Mouse (Mus musculus): ENCODE data around the gene Ly6g5b. TPM values are rescaled to one million over a fixed set of nuclear protein-coding genes. Genes with fewer than 3 reads are reported as not detected.

The Ly6g5b gene
- polyA plus RNA-seq, 1 experiment, result 1.0 TPM

- no peaks in the 10 kb centered on the region for H3K27me3 ChIP-seq (replicated peaks; ENCODE audit: control insufficient read depth, insufficient read depth, low read length)
- peaks cover 18% of the 10 kb centered on the region; the same call in 1 of the 2 replicates for H3K4me1 ChIP-seq (ENCODE audit: control insufficient read depth, insufficient read depth, low read length)
- whole genome bisulfite sequencing, result under 1% methylated on average over 19 of the region's 19 CpGs
- TF ChIP-seq POLR2A (IDR thresholded peaks at IDR 0.05; ENCODE audit: low read depth, low read length) (no peak), CTCF (conservative IDR thresholded peaks at IDR 0.05; ENCODE audit: insufficient read depth, insufficient read length, low read depth, low read length) (peak; percentile 15; the same call in 1 of the 2 replicates)
- H3K27ac ChIP-seq (ENCODE audit: insufficient read depth, low read depth, low read length), result peak within 1 kb of the TSS; percentile 70
- DNase-seq, result peak; percentile 67
- peak within 1 kb of the TSS; percentile 84 for H3K4me3 ChIP-seq (ENCODE audit: insufficient read depth, low read depth, low read length)
- peaks cover 3% of the 10 kb centered on the region; the same call in 1 of the 2 replicates for H3K36me3 ChIP-seq (ENCODE audit: control insufficient read depth, insufficient read depth, low read length)
These were observed 6.7 kb upstream of the Ly6g5b start, which contains the start of gene Csnk2b for GRCm38 (mm10) chr17:35121871-35122303. Csnk2b (minus strand) TSS chr17:35122053.

- H3K4me3 ChIP-seq (ENCODE audit: insufficient read depth, low read depth, low read length), result peak within 1 kb of the TSS; percentile 84
- WGBS, result under 1% methylated on average over 50 of the region's 50 CpGs
- H3K4me1 ChIP-seq (ENCODE audit: control insufficient read depth, insufficient read depth, low read length), result peaks cover 15% of the 10 kb centered on the region; the same call in 1 of the 2 replicates
- TF ChIP-seq CTCF (conservative IDR thresholded peaks at IDR 0.05; ENCODE audit: insufficient read depth, insufficient read length, low read depth, low read length) (no peak), POLR2A (IDR thresholded peaks at IDR 0.05; ENCODE audit: low read depth, low read length) (peak; percentile 40)
- peak; percentile 99 for DNase-seq
- H3K27ac ChIP-seq (ENCODE audit: insufficient read depth, low read depth, low read length), result peak within 1 kb of the TSS; percentile 70
- H3K36me3 ChIP-seq (ENCODE audit: control insufficient read depth, insufficient read depth, low read length), result peaks cover 3% of the 10 kb centered on the region; the same call in 1 of the 2 replicates
- no peaks in the 10 kb centered on the region for H3K27me3 ChIP-seq (replicated peaks; ENCODE audit: control insufficient read depth, insufficient read depth, low read length)
These were observed 6.0 kb upstream of the Ly6g5b start, which contains the start of gene Gpank1 for GRCm38 (mm10) chr17:35121143-35121799. Gpank1 (plus strand) TSS chr17:35121455.

GRCm38 (mm10) chr17:35120745-35121142 lies 5.5 kb upstream of the Ly6g5b start:
- Histone ChIP-seq H3K27me3 (replicated peaks; ENCODE audit: control insufficient read depth, insufficient read depth, low read length) (no peaks in the 10 kb centered on the region), H3K27ac (ENCODE audit: insufficient read depth, low read depth, low read length) (peak overlapping the region; percentile 64), H3K36me3 (ENCODE audit: control insufficient read depth, insufficient read depth, low read length) (peaks cover 3% of the 10 kb centered on the region; the same call in 1 of the 2 replicates), H3K4me3 (ENCODE audit: insufficient read depth, low read depth, low read length) (peak overlapping the region; percentile 84), H3K4me1 (ENCODE audit: control insufficient read depth, insufficient read depth, low read length) (peaks cover 14% of the 10 kb centered on the region; the same call in 1 of the 2 replicates)
- DNase-seq, result peak; percentile 66
- TF ChIP-seq POLR2A (IDR thresholded peaks at IDR 0.05; ENCODE audit: low read depth, low read length), result no peak
- no peak for TF ChIP-seq CTCF (conservative IDR thresholded peaks at IDR 0.05; ENCODE audit: insufficient read depth, insufficient read length, low read depth, low read length)
- WGBS, result 1% methylated on average over 33 of the region's 33 CpGs

GRCm38 (mm10) chr17:35111774-35112173 lies 3.5 kb downstream of the Ly6g5b start:
- Histone ChIP-seq H3K4me1 (ENCODE audit: control insufficient read depth, insufficient read depth, low read length) (no peaks in the 10 kb centered on the region), H3K27me3 (replicated peaks; ENCODE audit: control insufficient read depth, insufficient read depth, low read length) (no peaks in the 10 kb centered on the region), H3K36me3 (ENCODE audit: control insufficient read depth, insufficient read depth, low read length) (no peaks in the 10 kb centered on the region), H3K4me3 (ENCODE audit: insufficient read depth, low read depth, low read length) (no peak overlapping the region), H3K27ac (ENCODE audit: insufficient read depth, low read depth, low read length) (no peak overlapping the region)
- DNase-seq, result no peak
- WGBS, result 72% methylated on average over 9 of the region's 9 CpGs
- TF ChIP-seq CTCF (conservative IDR thresholded peaks at IDR 0.05; ENCODE audit: insufficient read depth, insufficient read length, low read depth, low read length), result no peak
- TF ChIP-seq POLR2A (IDR thresholded peaks at IDR 0.05; ENCODE audit: low read depth, low read length), result no peak

DNA sequence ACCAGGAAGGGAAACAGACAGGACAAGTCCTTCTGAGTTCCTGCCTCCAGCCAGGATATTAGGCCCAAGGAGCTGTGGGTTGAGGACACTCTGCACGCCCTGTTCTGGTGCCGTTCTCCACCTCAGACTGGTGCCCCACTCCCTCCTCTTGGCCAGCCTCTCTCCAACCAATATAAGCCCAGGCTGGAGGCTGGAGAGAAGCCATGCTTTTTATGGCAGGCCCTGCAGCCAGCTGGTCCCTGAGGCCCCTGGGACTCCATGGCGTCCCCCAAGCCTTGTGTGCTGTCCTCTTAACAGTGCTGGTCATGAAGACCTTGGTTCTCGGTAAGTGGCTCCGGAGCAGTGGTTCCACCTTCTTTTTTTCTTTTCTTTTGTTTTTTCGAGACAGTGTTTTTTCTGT lies 7.1 kb downstream of the Ly6g5b start, which contains the start of gene Ly6g5c:
Gene Ly6g5c (plus strand): TSS at position 183 of the 400 bp plus-strand sequence.
- no peak for TF ChIP-seq POLR2A (IDR thresholded peaks at IDR 0.05; ENCODE audit: low read depth, low read length)
- TF ChIP-seq CTCF (conservative IDR thresholded peaks at IDR 0.05; ENCODE audit: insufficient read depth, insufficient read length, low read depth, low read length), result no peak
- Histone ChIP-seq H3K27me3 (replicated peaks; ENCODE audit: control insufficient read depth, insufficient read depth, low read length) (no peaks in the 10 kb centered on the region), H3K4me3 (ENCODE audit: insufficient read depth, low read depth, low read length) (no peak within 1 kb of the TSS), H3K36me3 (ENCODE audit: control insufficient read depth, insufficient read depth, low read length) (no peaks in the 10 kb centered on the region), H3K27ac (ENCODE audit: insufficient read depth, low read depth, low read length) (no peak within 1 kb of the TSS), H3K4me1 (ENCODE audit: control insufficient read depth, insufficient read depth, low read length) (peaks cover 4% of the 10 kb centered on the region; the same call in 1 of the 2 replicates)
- WGBS, result 83% methylated on average over 6 of the region's 6 CpGs
- DNase-seq, result no peak

DNA sequence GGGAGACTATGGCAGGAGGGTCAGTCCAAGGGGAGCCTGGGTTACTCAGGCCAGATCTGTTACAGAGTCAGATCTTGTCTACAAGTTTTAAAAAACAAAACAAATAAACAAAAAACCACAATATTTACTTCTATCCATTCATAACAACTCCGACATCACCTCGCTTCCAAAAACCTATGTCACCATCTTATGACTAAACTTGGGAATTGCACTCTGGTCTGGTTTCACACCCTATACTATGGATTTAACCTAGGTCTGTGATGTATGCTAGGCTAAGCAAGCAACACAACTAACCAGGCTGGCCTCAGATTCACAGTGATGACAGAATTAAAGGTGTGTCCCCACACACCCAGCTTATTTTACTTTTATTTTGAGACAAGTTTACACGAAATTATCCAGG lies 8.7 kb downstream of the Ly6g5b start:
- H3K4me3 ChIP-seq (ENCODE audit: insufficient read depth, low read depth, low read length), result no peak overlapping the region
- peaks cover 4% of the 10 kb centered on the region; the same call in 1 of the 2 replicates for H3K4me1 ChIP-seq (ENCODE audit: control insufficient read depth, insufficient read depth, low read length)
- no peak overlapping the region for H3K27ac ChIP-seq (ENCODE audit: insufficient read depth, low read depth, low read length)
- DNase-seq, result no peak
- 63% methylated on average over 3 of the region's 3 CpGs for WGBS
- no peaks in the 10 kb centered on the region for H3K36me3 ChIP-seq (ENCODE audit: control insufficient read depth, insufficient read depth, low read length)
- TF ChIP-seq POLR2A (IDR thresholded peaks at IDR 0.05; ENCODE audit: low read depth, low read length) (no peak), CTCF (conservative IDR thresholded peaks at IDR 0.05; ENCODE audit: insufficient read depth, insufficient read length, low read depth, low read length) (no peak)
- H3K27me3 ChIP-seq (replicated peaks; ENCODE audit: control insufficient read depth, insufficient read depth, low read length), result no peaks in the 10 kb centered on the region

DNA sequence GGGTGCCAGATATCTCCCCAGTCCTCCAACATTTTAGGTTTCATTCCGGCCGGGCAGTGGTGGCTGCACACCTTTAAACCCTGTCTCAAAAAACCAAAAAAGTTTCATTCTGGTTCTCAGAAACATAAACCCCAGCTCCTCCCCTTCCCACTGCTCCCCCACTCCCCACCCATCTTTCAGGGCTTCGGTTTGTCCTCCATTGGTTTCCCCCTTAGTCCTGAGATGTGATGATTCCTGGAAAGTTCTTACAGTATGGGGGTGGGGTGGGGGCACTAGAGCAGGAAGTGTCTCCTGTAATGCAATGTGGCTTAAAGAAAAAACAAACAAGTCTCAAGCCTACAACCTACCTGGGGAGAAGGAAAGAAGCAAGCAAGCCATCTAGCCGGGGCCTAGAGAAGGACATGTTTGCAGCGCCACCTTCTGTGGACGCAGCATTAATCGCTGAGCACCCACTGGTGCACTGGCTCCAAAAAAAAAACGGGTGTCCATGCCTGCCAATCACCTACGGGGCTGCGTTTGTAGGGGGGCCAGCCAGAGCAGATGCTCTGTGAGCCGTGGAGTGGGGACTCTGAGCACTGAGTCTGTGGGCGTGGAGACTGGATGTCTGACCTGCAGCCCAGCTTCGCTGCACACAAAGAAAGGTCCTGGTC lies 9.4 kb downstream of the Ly6g5b start:
- H3K27ac ChIP-seq (ENCODE audit: insufficient read depth, low read depth, low read length), result no peak overlapping the region
- H3K27me3 ChIP-seq (replicated peaks; ENCODE audit: control insufficient read depth, insufficient read depth, low read length), result no peaks in the 10 kb centered on the region
- TF ChIP-seq POLR2A (IDR thresholded peaks at IDR 0.05; ENCODE audit: low read depth, low read length) (no peak), CTCF (conservative IDR thresholded peaks at IDR 0.05; ENCODE audit: insufficient read depth, insufficient read length, low read depth, low read length) (peak; percentile 64)
- H3K4me1 ChIP-seq (ENCODE audit: control insufficient read depth, insufficient read depth, low read length), result peaks cover 4% of the 10 kb centered on the region; the same call in 1 of the 2 replicates
- no peak overlapping the region for H3K4me3 ChIP-seq (ENCODE audit: insufficient read depth, low read depth, low read length)
- no peaks in the 10 kb centered on the region for H3K36me3 ChIP-seq (ENCODE audit: control insufficient read depth, insufficient read depth, low read length)
- WGBS, result 24% methylated on average over 13 of the region's 13 CpGs
- DNase-seq, result peak; percentile 54

All from kidney, adult 2 months (tissue).